Mouse (Mus musculus) brain, adult 2 months (tissue): Measurements from ENCODE around the gene Coro1b.
A peak's percentile ranks its signal among the peaks of the same experiment; 100 is the strongest.
"Not testable (repeated sequence)": the region's sequence is repeated elsewhere in the genome, so short reads cannot be mapped to it uniquely, and the experiment has no call there.

Experiments used
- DNase-seq: peaks from one replicate; pipeline ENCODE4 v3.0.0; 2011; ENCODE audit warnings: low read depth, low spot score

The Coro1b gene

GRCm38 (mm10) chr19:4120496-4120895 lies 27.9 kb upstream of the Coro1b start:
- DNase-seq = no peak

GRCm38 (mm10) chr19:4121097-4121805 lies 27.2 kb upstream of the Coro1b start:
- peak; percentile 99 for DNase-seq

- not testable (repeated sequence) for DNase-seq
Measured at GRCm38 (mm10) chr19:4121896-4122295, 26.5 kb upstream of the Coro1b start.

DNA sequence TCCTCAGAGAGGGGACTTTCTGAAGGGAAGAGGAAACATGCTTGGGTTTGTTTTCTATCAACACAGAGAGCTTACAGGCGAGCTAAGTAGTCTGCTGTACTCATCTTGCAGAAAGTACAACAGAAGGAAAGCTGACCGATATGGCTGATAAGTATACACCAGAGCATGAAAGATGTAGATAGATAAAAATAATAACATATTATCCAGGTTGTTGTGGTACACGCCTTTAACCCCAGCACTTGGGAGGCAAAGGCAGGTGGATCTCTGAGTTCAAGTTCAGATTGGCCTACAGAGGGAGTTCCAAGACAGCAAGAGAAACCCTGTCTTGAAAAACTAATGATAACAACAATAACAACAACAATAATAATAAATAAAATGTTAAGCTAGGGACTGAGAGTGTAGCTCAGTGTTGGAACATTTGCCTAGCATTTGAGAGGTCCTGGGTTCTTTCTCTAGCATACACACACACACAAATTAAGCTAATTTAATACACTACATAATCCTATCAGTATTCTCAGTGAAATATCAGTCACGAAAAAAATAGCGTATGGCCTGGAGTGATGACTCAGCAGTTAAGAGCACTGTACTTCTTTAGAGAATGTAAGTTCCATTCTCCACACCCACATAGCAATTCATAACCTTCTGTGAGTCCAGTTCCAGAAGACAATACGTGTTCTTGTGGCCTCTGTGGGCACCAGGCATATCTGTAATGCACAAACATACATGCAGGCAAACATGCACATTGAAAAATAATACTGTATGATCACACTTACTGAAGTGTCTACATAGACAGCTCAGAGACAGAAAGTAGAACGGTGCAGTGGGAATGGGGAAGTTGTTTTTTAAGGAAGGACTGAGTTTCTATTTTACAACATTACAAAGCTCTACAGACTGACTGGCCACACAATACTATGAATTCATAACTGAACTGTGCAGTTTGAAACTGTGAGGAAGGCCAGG lies 25.7 kb upstream of the Coro1b start:
- no peak for DNase-seq

- no peak for DNase-seq
Measured at GRCm38 (mm10) chr19:4124432-4124831, 24.0 kb upstream of the Coro1b start.

- DNase-seq = peak; percentile 66
Measured at GRCm38 (mm10) chr19:4125268-4125667, 23.2 kb upstream of the Coro1b start.

DNA sequence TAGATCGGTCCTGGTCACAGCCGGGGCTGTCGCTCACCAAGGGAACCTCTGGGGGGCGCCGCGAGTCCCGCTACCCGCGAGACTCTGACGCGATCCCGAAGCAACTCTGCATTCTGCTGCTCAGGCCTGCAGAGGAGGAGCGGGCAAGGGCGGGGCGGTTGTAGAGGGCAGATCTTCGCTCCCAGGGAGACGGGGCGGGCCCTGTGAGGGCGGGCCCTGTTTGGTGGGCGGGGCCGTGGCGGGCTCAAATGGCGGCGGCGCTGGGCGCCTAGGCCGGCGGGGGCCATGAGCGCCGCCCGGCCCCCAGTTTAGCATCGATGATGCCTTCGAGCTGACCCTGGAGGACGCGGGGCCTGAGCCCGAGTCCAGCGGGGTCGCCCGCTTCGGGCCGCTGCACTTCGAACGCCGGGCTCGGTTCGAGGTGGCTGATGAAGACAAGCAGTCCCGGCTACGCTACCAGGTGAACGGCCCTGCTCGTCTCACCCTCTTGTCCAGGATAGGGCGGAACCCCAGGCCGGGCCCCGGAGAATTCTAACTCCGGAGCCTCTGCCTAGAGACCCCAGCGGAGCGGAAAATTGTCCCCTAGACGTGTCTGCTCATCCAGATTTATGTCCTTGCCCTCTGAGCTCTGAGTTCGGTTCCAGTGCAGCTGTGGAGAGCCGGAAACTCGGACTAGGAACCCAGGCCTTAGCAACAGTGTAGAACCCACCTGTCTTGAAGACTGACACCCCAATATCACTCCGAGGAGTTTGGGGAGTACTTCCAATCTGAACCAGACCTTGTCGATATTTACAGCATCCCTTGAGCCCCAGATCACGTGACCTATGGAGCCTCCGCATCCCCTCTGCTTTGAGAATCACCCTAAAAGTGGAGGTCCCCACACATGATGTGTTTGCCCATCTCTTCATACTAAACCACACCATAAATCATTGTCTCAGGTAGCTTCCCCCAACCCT lies 22.4 kb upstream of the Coro1b start, which contains the start of gene Aip:
Aip (minus strand) TSS at position 118 of the 956 bp plus-strand sequence.
- DNase-seq = peak; percentile 99

DNA sequence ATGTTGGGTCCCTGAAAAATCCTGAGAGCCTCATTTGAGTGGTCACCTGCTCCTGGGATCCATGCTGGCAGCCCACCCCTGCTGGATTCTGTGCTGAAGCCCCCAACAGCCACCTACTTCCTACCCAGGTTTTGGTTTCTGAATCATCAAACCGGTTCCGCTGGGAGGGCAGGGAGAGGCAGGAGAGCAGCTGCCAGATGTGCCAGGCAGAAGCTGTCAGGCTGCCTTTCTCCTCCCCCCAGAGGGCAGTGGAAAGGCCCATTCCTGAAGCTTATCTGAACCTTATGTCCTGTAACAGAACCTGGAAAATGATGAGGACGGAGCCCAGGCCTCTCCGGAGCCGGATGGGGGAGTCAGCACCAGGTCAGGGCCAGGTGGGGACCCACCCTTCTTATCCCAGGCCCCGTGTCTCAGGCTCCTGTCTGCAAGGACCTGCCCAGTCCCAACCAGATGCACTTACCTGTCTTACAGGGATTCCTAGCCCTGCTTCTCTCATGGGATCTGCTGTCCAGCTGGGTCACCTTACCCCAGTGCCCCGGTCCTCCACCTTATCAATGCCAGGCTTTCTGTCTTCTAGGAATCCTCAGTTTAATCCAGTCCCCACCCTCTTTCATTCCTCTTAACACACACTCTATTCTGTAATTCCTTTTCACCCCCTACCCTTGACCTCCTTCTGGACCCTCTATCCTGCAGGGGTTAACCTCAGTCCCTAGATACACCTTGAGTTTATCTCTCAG lies 21.5 kb upstream of the Coro1b start:
- DNase-seq = peak; percentile 39

- no peak for DNase-seq
Measured at GRCm38 (mm10) chr19:4129462-4129861, 19.0 kb upstream of the Coro1b start.

- no peak for DNase-seq
Measured at GRCm38 (mm10) chr19:4130106-4130505, 18.3 kb upstream of the Coro1b start.

GRCm38 (mm10) chr19:4131075-4131474 lies 17.3 kb upstream of the Coro1b start:
- no peak for DNase-seq

DNA sequence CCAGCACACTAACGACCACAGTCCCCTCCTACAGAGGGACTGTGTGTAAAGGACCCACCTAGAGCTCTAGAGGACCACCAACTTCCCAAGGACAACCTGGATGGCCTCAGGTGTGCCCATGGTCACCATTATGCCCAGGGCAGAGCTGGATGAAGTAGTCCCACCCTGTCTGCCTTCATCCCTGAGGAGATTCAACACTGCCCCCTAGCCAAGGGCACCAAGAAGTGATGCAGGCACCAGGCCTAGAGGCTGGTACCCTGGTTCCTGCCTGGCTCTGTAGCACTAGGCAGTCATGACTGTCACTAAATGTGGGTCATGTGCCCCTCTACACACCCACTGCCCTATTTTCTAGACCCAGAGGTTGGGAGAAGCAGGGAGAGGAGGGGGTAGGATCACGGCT lies 16.7 kb upstream of the Coro1b start:
- no peak for DNase-seq

GRCm38 (mm10) chr19:4134354-4134753 lies 14.1 kb upstream of the Coro1b start:
- DNase-seq = no peak

DNA sequence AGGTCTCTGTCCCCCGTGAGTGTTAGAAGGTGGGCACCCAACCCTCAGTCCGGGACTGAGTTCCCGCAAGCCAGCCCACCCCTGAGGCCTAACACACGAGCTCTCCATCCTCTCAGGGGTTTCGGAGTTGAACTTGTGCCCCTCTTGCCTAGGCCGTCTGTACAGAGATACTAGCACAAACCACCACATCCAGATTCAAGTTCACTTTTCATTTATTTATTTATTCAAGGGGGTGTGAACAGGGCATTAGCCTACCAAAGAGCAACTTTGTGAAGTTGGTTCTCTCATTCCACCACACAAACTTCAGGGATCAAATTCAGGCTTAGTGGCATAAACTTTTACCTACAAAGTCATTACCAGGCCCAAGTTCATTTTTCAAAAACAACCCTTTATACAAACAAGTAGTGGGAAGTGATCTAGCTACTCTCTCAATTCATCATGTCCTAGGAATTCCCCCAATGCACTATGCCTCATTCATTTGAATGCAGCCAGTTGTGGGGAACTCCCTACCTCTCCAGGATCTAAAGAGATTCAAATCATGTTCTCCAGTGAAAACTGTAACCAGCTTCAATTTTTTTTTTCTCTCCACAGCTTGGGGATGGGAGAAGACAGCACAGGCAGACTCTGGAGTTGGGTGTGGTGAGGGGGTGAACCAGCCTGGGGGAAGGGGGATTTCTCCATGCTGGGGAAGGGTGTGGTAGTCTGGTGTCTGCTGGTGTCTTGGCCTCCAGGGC lies 13.0 kb upstream of the Coro1b start:
- DNase-seq = not testable (repeated sequence)

DNA sequence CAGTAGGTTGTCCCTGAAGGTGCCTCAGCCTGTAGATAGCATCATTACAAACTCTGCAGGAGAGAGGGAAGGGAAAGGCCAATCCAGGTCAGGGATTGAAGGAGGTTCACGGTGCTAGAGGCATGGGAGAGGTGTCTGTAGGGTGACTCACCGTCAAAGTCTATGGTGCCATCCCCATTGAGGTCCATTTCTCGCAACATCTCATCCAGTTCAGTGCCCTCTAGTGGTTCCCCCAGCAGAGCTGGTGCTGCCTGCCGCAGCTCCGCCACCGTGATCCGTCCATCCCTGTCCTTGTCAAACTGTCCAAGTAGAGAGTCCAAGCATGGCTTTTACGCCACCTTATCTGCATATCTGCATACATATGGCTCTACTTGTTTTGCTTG lies 12.5 kb upstream of the Coro1b start:
- peak; percentile 48 for DNase-seq

GRCm38 (mm10) chr19:4136463-4136862 lies 12.0 kb upstream of the Coro1b start:
- DNase-seq = no peak

DNA sequence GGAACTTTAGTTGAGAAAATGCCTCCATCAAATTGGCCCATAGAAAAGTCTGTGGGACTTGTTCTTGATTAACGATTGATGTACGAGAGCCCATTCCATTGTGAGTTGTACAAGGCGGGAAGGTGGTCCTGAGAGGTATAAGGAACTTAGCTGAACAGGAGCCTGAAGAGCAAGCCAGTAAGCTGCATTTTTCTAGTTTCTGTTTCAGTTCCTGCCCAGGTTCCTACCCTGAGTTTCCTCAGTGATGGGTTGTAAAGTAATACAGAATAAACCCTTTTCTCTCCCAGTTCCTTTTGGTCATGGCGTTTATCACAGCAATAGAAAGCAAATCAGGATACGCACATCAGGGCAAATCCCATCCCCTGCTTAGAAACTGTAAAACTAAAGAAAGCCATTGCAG lies 10.5 kb upstream of the Coro1b start:
- no peak for DNase-seq

GRCm38 (mm10) chr19:4139446-4139845 lies 9.0 kb upstream of the Coro1b start, which contains the start of gene Gpr152:
Gpr152 (plus strand) TSS chr19:4139787.
- no peak for DNase-seq

GRCm38 (mm10) chr19:4140147-4140546 lies 8.3 kb upstream of the Coro1b start:
- DNase-seq = no peak
